Mouse (Mus musculus): ENCODE results near the gene Prr5. TPM values are rescaled to one million over a fixed set of nuclear protein-coding genes. Genes with fewer than 3 reads are reported as not detected.
"Not testable (repeated sequence)": the region's sequence is repeated elsewhere in the genome, so short reads cannot be mapped to it uniquely, and the experiment has no call there.

The Prr5 gene
- polyA plus RNA-seq, 1 experiment from 2014 or later, result 31.4 TPM

DNA sequence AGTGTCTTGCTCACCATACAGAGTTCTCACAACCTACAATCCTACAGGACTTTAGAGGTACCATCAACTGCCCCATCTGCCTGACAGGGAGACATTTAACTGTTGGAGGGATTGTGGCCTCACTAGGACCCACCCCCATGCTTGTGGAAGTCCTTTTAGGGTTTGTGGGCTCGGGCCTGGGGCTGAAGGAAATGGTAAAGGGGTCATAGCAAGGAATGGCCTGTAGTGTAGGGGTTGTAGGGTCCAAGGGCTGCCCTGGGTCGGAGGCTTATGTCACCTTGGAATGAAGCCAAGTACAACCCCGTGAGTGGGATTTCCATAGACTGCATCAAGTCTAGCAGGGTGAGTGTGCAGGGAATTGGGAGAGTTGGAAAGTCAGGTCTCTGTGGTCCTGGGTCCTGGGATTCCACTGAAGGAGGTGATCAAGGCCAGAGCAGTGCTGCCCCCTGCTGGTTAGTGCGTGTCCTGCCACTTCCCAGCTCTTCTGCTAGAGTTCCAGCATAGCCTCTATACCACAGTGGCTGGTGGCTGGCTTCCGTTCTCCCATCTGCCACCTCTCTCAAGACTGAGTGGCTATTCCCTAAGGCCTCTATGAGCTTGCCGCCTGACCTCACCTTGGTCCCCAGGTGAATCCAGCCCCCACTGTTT, 30.9 kb downstream of the Prr5 start:
- H3K36me3 ChIP-seq, result peaks cover 25% of the 10 kb centered on the region; the same call in 1 of the 2 replicates
- no peaks in the 10 kb centered on the region for H3K9me3 ChIP-seq (replicated peaks)
- no peak overlapping the region for H3K4me2 ChIP-seq (replicated peaks)
- peaks cover 26% of the 10 kb centered on the region for H3K4me1 ChIP-seq
- H3K27ac ChIP-seq (replicated peaks), result no peak overlapping the region
- WGBS, result 48% methylated on average over 6 of the region's 6 CpGs
- no peak overlapping the region for H3K4me3 ChIP-seq (replicated peaks)
- no peaks in the 10 kb centered on the region for H3K27me3 ChIP-seq
- no peak overlapping the region for H3K9ac ChIP-seq
- ATAC-seq (ENCODE audit: insufficient number of reproducible peaks, low FRiP score, low TSS enrichment, low read depth), result no peak

- no peak for ATAC-seq (ENCODE audit: insufficient number of reproducible peaks, low FRiP score, low TSS enrichment, low read depth)
- no peaks in the 10 kb centered on the region for H3K9me3 ChIP-seq (replicated peaks)
- no peak overlapping the region for H3K4me3 ChIP-seq (replicated peaks)
- peaks cover 25% of the 10 kb centered on the region; the same call in 1 of the 2 replicates for H3K36me3 ChIP-seq
- H3K27me3 ChIP-seq, result no peaks in the 10 kb centered on the region
- H3K27ac ChIP-seq (replicated peaks), result no peak overlapping the region
- 19% methylated on average over 4 of the region's 4 CpGs for WGBS
- H3K9ac ChIP-seq, result no peak overlapping the region
- no peak overlapping the region for H3K4me2 ChIP-seq (replicated peaks)
- H3K4me1 ChIP-seq, result peaks cover 14% of the 10 kb centered on the region
Observed at GRCm38 (mm10) chr15:84701947-84702346, 32.5 kb downstream of the Prr5 start.

- H3K27me3 ChIP-seq, result no peaks in the 10 kb centered on the region
- no peaks in the 10 kb centered on the region for H3K9me3 ChIP-seq (replicated peaks)
- no peak for ATAC-seq (ENCODE audit: insufficient number of reproducible peaks, low FRiP score, low TSS enrichment, low read depth)
- H3K4me2 ChIP-seq (replicated peaks), result no peak overlapping the region
- H3K4me3 ChIP-seq (replicated peaks), result no peak overlapping the region
- H3K27ac ChIP-seq (replicated peaks), result no peak overlapping the region
- H3K4me1 ChIP-seq, result peaks cover 7% of the 10 kb centered on the region
- peaks cover 25% of the 10 kb centered on the region; the same call in 1 of the 2 replicates for H3K36me3 ChIP-seq
- WGBS, result 87% methylated on average over 29 of the region's 29 CpGs
- no peak overlapping the region for H3K9ac ChIP-seq
Observed at GRCm38 (mm10) chr15:84702391-84703345, 33.2 kb downstream of the Prr5 start.

DNA sequence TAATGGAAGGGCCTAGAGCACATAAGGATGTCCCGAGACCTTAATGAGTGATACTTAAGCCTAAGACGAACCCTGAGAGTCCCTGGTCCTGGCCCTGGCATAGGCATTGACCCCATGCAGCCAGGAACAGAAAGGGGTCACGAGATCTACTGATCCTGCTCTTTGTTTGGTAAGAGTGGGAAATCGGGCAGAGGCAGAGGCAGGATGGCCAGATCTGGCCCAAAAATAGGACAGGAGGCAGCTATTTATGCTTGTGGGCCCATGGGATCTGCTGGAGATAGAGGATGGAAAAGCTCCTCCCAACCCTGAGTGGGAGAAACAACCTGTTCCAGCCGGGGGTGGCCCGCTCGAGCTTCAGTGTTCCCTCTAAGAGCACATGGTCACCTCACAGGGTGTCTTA, 34.6 kb downstream of the Prr5 start:
- ATAC-seq (ENCODE audit: insufficient number of reproducible peaks, low FRiP score, low TSS enrichment, low read depth), result no peak
- Histone ChIP-seq H3K9ac (no peak overlapping the region), H3K27ac (replicated peaks) (no peak overlapping the region), H3K4me1 (no peaks in the 10 kb centered on the region), H3K36me3 (peaks cover 25% of the 10 kb centered on the region; the same call in 1 of the 2 replicates), H3K4me3 (replicated peaks) (no peak overlapping the region), H3K4me2 (replicated peaks) (no peak overlapping the region), H3K9me3 (replicated peaks) (no peaks in the 10 kb centered on the region), H3K27me3 (no peaks in the 10 kb centered on the region)
- 84% methylated on average over 7 of the region's 7 CpGs for WGBS

GRCm38 (mm10) chr15:84705351-84705901, 36.0 kb downstream of the Prr5 start:
- no peaks in the 10 kb centered on the region for H3K27me3 ChIP-seq
- 80% methylated on average over 6 of the region's 6 CpGs for WGBS
- H3K9ac ChIP-seq, result no peak overlapping the region
- H3K36me3 ChIP-seq, result peaks cover 11% of the 10 kb centered on the region; the same call in 1 of the 2 replicates
- H3K27ac ChIP-seq (replicated peaks), result no peak overlapping the region
- H3K4me2 ChIP-seq (replicated peaks), result no peak overlapping the region
- no peak overlapping the region for H3K4me3 ChIP-seq (replicated peaks)
- H3K4me1 ChIP-seq, result no peaks in the 10 kb centered on the region
- H3K9me3 ChIP-seq (replicated peaks), result no peaks in the 10 kb centered on the region
- ATAC-seq (ENCODE audit: insufficient number of reproducible peaks, low FRiP score, low TSS enrichment, low read depth), result no peak

GRCm38 (mm10) chr15:84706983-84707619, 37.7 kb downstream of the Prr5 start:
- no peak overlapping the region for H3K4me2 ChIP-seq (replicated peaks)
- no peak overlapping the region for H3K9ac ChIP-seq
- no peak for ATAC-seq (ENCODE audit: insufficient number of reproducible peaks, low FRiP score, low TSS enrichment, low read depth)
- no peaks in the 10 kb centered on the region for H3K4me1 ChIP-seq
- WGBS, result 64% methylated on average over 6 of the region's 6 CpGs
- H3K27ac ChIP-seq (replicated peaks), result no peak overlapping the region
- no peaks in the 10 kb centered on the region for H3K27me3 ChIP-seq
- peaks cover 11% of the 10 kb centered on the region; the same call in 1 of the 2 replicates for H3K36me3 ChIP-seq
- H3K4me3 ChIP-seq (replicated peaks), result no peak overlapping the region
- H3K9me3 ChIP-seq (replicated peaks), result no peaks in the 10 kb centered on the region

GRCm38 (mm10) chr15:84712566-84713405, 43.4 kb downstream of the Prr5 start:
- Histone ChIP-seq H3K9ac (no peak overlapping the region), H3K4me1 (peaks cover 15% of the 10 kb centered on the region), H3K27ac (replicated peaks) (no peak overlapping the region), H3K9me3 (replicated peaks) (no peaks in the 10 kb centered on the region), H3K36me3 (no peaks in the 10 kb centered on the region), H3K4me3 (replicated peaks) (no peak overlapping the region), H3K4me2 (replicated peaks) (no peak overlapping the region), H3K27me3 (no peaks in the 10 kb centered on the region)
- WGBS, result 59% methylated on average over 14 of the region's 14 CpGs
- no peak for ATAC-seq (ENCODE audit: insufficient number of reproducible peaks, low FRiP score, low TSS enrichment, low read depth)

DNA sequence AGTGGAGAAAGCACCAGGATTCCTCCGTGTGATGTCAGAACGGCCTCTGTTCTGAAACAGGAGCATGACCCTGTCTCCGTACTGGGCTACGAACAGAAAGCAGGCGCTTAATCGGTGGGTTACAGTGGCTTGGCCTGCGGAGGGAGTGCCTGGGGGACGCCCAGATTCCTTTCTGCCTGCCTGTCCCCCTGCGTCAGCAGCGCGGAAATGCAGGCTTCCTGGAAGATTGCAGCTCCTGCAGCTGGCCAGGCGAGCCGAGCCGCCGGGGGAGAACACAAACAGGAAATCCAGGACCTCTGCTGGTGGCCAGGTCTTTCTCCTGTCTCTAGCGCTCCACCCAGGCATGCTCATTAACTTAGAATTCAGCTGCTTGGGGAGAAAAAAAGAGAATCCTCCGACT, 45.3 kb downstream of the Prr5 start:
- H3K27me3 ChIP-seq, result peaks cover 8% of the 10 kb centered on the region
- no peaks in the 10 kb centered on the region for H3K9me3 ChIP-seq (replicated peaks)
- under 1% methylated on average over 17 of the region's 17 CpGs for WGBS
- no peaks in the 10 kb centered on the region for H3K36me3 ChIP-seq
- ATAC-seq (ENCODE audit: insufficient number of reproducible peaks, low FRiP score, low TSS enrichment, low read depth), result peak; percentile 68
- H3K9ac ChIP-seq, result no peak overlapping the region
- peak overlapping the region; percentile 19 for H3K4me3 ChIP-seq (replicated peaks)
- H3K4me1 ChIP-seq, result peaks cover 19% of the 10 kb centered on the region
- H3K27ac ChIP-seq (replicated peaks), result peak overlapping the region; percentile 67
- H3K4me2 ChIP-seq (replicated peaks), result peak overlapping the region; percentile 47

GRCm38 (mm10) chr15:84715132-84715531, 45.7 kb downstream of the Prr5 start:
- H3K9me3 ChIP-seq (replicated peaks), result no peaks in the 10 kb centered on the region
- H3K4me1 ChIP-seq, result peaks cover 23% of the 10 kb centered on the region
- H3K9ac ChIP-seq, result no peak overlapping the region
- 43% methylated on average over 11 of the region's 11 CpGs for WGBS
- H3K4me3 ChIP-seq (replicated peaks), result peak overlapping the region; percentile 19
- no peaks in the 10 kb centered on the region for H3K36me3 ChIP-seq
- H3K4me2 ChIP-seq (replicated peaks), result peak overlapping the region; percentile 47
- peaks cover 8% of the 10 kb centered on the region for H3K27me3 ChIP-seq
- no peak for ATAC-seq (ENCODE audit: insufficient number of reproducible peaks, low FRiP score, low TSS enrichment, low read depth)
- peak overlapping the region; percentile 67 for H3K27ac ChIP-seq (replicated peaks)

- peaks cover 28% of the 10 kb centered on the region for H3K4me1 ChIP-seq
- H3K27me3 ChIP-seq; H3K27ac ChIP-seq (replicated peaks); H3K9ac ChIP-seq; H3K4me3 ChIP-seq (replicated peaks); ATAC-seq (ENCODE audit: insufficient number of reproducible peaks, low FRiP score, low TSS enrichment, low read depth); H3K9me3 ChIP-seq (replicated peaks); H3K36me3 ChIP-seq; H3K4me2 ChIP-seq (replicated peaks): not testable (repeated sequence)
- 58% methylated on average over 6 of the region's 6 CpGs for WGBS
Observed at GRCm38 (mm10) chr15:84717570-84718270, 48.3 kb downstream of the Prr5 start.
